Mouse (Mus musculus): ENCODE measurements around the gene Rdh5. TPM values are rescaled to one million over a fixed set of nuclear protein-coding genes. Genes with fewer than 3 reads are reported as not detected.
A peak's percentile ranks its signal among the peaks of the same experiment; 100 is the strongest.

Gene Rdh5
- polyA plus RNA-seq, 1 experiment from 2014 or later = 10.7 TPM

DNA sequence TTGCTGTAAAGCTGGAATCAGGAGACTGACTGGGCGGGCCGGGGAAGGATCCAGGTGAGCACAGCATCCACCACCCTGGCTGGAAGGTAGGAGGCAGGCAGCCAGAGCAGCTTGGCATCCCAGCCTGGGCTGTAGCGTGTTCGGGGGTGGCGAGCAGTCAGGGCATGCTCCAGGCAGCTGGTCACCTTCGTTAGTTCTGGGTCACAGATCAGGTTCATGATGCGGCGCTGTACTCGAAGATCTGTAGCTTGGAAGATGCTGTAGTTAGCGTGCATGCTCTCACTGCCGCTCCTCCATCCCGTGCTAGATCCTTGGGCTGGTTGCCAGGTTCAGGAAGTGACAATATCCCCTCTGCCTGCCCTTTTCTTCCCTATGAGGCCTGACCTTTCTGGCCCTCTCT is 9.0 kb downstream of the Rdh5 start:
- DNase-seq (ENCODE audit: low spot score) (no peak), ATAC-seq (ENCODE audit: insufficient read depth, low FRiP score, low TSS enrichment) (no peak)
- Histone ChIP-seq H3K27ac (ENCODE audit: low read depth, low read length) (no peak overlapping the region), H3K9me3 (ENCODE audit: control insufficient read depth, low read length) (no peaks in the 10 kb centered on the region), H3K9ac (ENCODE audit: low read length) (no peak overlapping the region), H3K27me3 (ENCODE audit: control insufficient read depth, insufficient read depth, low read length) (no peaks in the 10 kb centered on the region), H3K4me3 (ENCODE audit: low read depth, low read length) (no peak overlapping the region), H3K4me2 (ENCODE audit: low read depth) (no peak overlapping the region), H3K36me3 (ENCODE audit: control insufficient read depth, insufficient read depth, low read length) (peaks cover 4% of the 10 kb centered on the region; the same call in 1 of the 2 replicates), H3K4me1 (ENCODE audit: control insufficient read depth, insufficient read depth, low read length) (no peaks in the 10 kb centered on the region)
- WGBS = 93% methylated on average over 12 of the region's 12 CpGs

GRCm38 (mm10) chr10:128913219-128913618 is 9.5 kb downstream of the Rdh5 start:
- ATAC-seq (ENCODE audit: insufficient read depth, low FRiP score, low TSS enrichment) (peak; percentile 40; the same call in 1 of the 2 replicates), DNase-seq (ENCODE audit: low spot score) (peak; percentile 90)
- no peaks in the 10 kb centered on the region for H3K4me1 ChIP-seq (ENCODE audit: control insufficient read depth, insufficient read depth, low read length)
- H3K36me3 ChIP-seq (ENCODE audit: control insufficient read depth, insufficient read depth, low read length) = peaks cover 4% of the 10 kb centered on the region; the same call in 1 of the 2 replicates
- no peak overlapping the region for H3K4me2 ChIP-seq (ENCODE audit: low read depth)
- H3K9ac ChIP-seq (ENCODE audit: low read length) = no peak overlapping the region
- 0 out of 2 replicates have a peak, but pooled peaks cover 1% of the 10 kb centered on the region for H3K27me3 ChIP-seq (ENCODE audit: control insufficient read depth, insufficient read depth, low read length)
- 11% methylated on average over 5 of the region's 5 CpGs for WGBS
- H3K4me3 ChIP-seq (ENCODE audit: low read depth, low read length) = no peak overlapping the region
- no peaks in the 10 kb centered on the region for H3K9me3 ChIP-seq (ENCODE audit: control insufficient read depth, low read length)
- no peak overlapping the region for H3K27ac ChIP-seq (ENCODE audit: low read depth, low read length)

GRCm38 (mm10) chr10:128912791-128913190 is 9.9 kb downstream of the Rdh5 start:
- Histone ChIP-seq H3K4me2 (ENCODE audit: low read depth) (no peak overlapping the region), H3K9ac (ENCODE audit: low read length) (no peak overlapping the region), H3K4me3 (ENCODE audit: low read depth, low read length) (no peak overlapping the region), H3K4me1 (ENCODE audit: control insufficient read depth, insufficient read depth, low read length) (no peaks in the 10 kb centered on the region), H3K27ac (ENCODE audit: low read depth, low read length) (no peak overlapping the region), H3K27me3 (ENCODE audit: control insufficient read depth, insufficient read depth, low read length) (0 out of 2 replicates have a peak, but pooled peaks cover 2% of the 10 kb centered on the region), H3K36me3 (ENCODE audit: control insufficient read depth, insufficient read depth, low read length) (peaks cover 4% of the 10 kb centered on the region; the same call in 1 of the 2 replicates), H3K9me3 (ENCODE audit: control insufficient read depth, low read length) (no peaks in the 10 kb centered on the region)
- no peak for DNase-seq (ENCODE audit: low spot score)
- no peak for ATAC-seq (ENCODE audit: insufficient read depth, low FRiP score, low TSS enrichment)
- WGBS = 90% methylated on average over 4 of the region's 4 CpGs

- Histone ChIP-seq H3K4me2 (ENCODE audit: low read depth) (no peak overlapping the region), H3K27me3 (ENCODE audit: control insufficient read depth, insufficient read depth, low read length) (0 out of 2 replicates have a peak, but pooled peaks cover 2% of the 10 kb centered on the region), H3K4me3 (ENCODE audit: low read depth, low read length) (no peak overlapping the region), H3K27ac (ENCODE audit: low read depth, low read length) (no peak overlapping the region), H3K9ac (ENCODE audit: low read length) (no peak overlapping the region), H3K4me1 (ENCODE audit: control insufficient read depth, insufficient read depth, low read length) (no peaks in the 10 kb centered on the region), H3K9me3 (ENCODE audit: control insufficient read depth, low read length) (no peaks in the 10 kb centered on the region), H3K36me3 (ENCODE audit: control insufficient read depth, insufficient read depth, low read length) (peaks cover 4% of the 10 kb centered on the region; the same call in 1 of the 2 replicates)
- no peak for ATAC-seq (ENCODE audit: insufficient read depth, low FRiP score, low TSS enrichment)
- no peak for DNase-seq (ENCODE audit: low spot score)
- WGBS = 82% methylated on average over 3 of the region's 4 CpGs
Measured at GRCm38 (mm10) chr10:128912268-128912667, 10.4 kb downstream of the Rdh5 start.

DNA sequence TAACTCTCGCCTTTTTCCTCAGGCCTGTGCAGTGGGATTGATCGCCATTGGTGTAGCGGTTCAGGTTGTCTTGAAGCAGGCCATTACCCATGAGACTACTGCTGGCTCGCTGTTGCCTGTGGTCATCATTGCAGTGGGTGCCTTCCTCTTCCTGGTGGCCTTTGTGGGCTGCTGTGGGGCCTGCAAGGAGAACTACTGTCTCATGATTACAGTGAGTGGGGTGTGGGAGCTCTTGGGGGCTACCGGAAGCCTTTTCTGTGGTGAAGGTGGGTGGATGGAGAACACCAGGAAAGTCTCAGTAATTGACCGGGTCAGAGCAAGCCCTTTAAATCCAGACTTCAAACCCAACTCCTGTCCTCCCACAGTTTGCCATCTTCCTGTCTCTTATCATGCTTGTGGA is 11.3 kb downstream of the Rdh5 start:
- Histone ChIP-seq H3K27ac (ENCODE audit: low read depth, low read length) (no peak overlapping the region), H3K4me1 (ENCODE audit: control insufficient read depth, insufficient read depth, low read length) (no peaks in the 10 kb centered on the region), H3K36me3 (ENCODE audit: control insufficient read depth, insufficient read depth, low read length) (no peaks in the 10 kb centered on the region; the same call in 1 of the 2 replicates), H3K9me3 (ENCODE audit: control insufficient read depth, low read length) (no peaks in the 10 kb centered on the region), H3K27me3 (ENCODE audit: control insufficient read depth, insufficient read depth, low read length) (0 out of 2 replicates have a peak, but pooled peaks cover 2% of the 10 kb centered on the region), H3K4me3 (ENCODE audit: low read depth, low read length) (peak overlapping the region; percentile 67; the same call in 1 of the 2 replicates), H3K4me2 (ENCODE audit: low read depth) (no peak overlapping the region), H3K9ac (ENCODE audit: low read length) (no peak overlapping the region)
- ATAC-seq (ENCODE audit: insufficient read depth, low FRiP score, low TSS enrichment) (no peak), DNase-seq (ENCODE audit: low spot score) (no peak)
- WGBS = 91% methylated on average over 6 of the region's 6 CpGs

DNA sequence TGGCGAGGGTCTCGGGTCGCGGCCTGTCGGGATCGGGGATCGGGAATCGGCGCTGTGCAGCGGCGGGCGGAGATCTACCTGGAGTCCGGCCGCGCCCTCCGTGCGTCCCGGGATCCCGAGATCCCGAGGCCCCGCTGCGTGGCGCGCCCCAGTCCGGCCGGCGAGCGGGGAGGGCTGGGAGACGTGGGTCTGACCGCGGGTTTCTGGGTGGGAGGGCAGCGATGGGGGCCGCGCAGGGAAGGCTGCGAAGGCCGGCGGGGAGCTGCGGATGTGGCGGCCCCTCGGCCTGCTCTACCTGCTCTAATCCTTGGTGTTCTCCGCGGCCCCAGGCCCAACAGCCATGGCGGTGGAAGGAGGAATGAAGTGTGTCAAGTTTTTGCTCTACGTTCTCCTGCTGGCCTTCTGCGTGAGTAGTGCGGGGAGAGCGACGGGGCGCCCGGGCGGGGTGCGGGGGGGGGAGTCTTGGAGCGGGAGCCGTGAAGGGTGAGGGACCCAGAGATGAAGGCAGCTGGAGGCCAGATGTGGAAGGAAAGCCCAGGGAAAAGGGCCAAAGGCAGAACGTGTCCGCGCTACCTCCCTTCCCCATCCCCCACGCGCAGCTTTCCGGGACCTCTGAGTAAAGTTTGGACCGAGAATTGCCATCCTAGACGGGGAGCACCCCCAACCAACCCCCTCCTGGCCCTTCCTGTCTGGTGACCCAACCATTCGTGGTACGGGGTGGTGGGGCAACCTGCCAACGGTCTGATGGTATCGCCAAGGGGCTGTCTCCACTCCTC is 12.4 kb downstream of the Rdh5 start:
- peak overlapping the region; percentile 67 for H3K4me3 ChIP-seq (ENCODE audit: low read depth, low read length)
- H3K9me3 ChIP-seq (ENCODE audit: control insufficient read depth, low read length) = no peaks in the 10 kb centered on the region
- H3K9ac ChIP-seq (ENCODE audit: low read length) = peak overlapping the region; percentile 72
- ATAC-seq (ENCODE audit: insufficient read depth, low FRiP score, low TSS enrichment) = peak; percentile 24
- no peaks in the 10 kb centered on the region for H3K4me1 ChIP-seq (ENCODE audit: control insufficient read depth, insufficient read depth, low read length)
- peak; percentile 35 for DNase-seq (ENCODE audit: low spot score)
- peak overlapping the region; percentile 60 for H3K4me2 ChIP-seq (ENCODE audit: low read depth)
- no peaks in the 10 kb centered on the region; the same call in 1 of the 2 replicates for H3K36me3 ChIP-seq (ENCODE audit: control insufficient read depth, insufficient read depth, low read length)
- WGBS = 2% methylated on average over 41 of the region's 66 CpGs
- H3K27ac ChIP-seq (ENCODE audit: low read depth, low read length) = no peak overlapping the region
- H3K27me3 ChIP-seq (ENCODE audit: control insufficient read depth, insufficient read depth, low read length) = 0 out of 2 replicates have a peak, but pooled peaks cover 2% of the 10 kb centered on the region

GRCm38 (mm10) chr10:128909567-128910028 is 13.1 kb downstream of the Rdh5 start:
- Histone ChIP-seq H3K4me1 (ENCODE audit: control insufficient read depth, insufficient read depth, low read length) (no peaks in the 10 kb centered on the region), H3K9ac (ENCODE audit: low read length) (peak overlapping the region; percentile 72), H3K36me3 (ENCODE audit: control insufficient read depth, insufficient read depth, low read length) (no peaks in the 10 kb centered on the region; the same call in 1 of the 2 replicates), H3K9me3 (ENCODE audit: control insufficient read depth, low read length) (no peaks in the 10 kb centered on the region), H3K27me3 (ENCODE audit: control insufficient read depth, insufficient read depth, low read length) (0 out of 2 replicates have a peak, but pooled peaks cover 2% of the 10 kb centered on the region), H3K4me3 (ENCODE audit: low read depth, low read length) (peak overlapping the region; percentile 67), H3K4me2 (ENCODE audit: low read depth) (peak overlapping the region; percentile 60), H3K27ac (ENCODE audit: low read depth, low read length) (no peak overlapping the region)
- DNase-seq (ENCODE audit: low spot score) (peak; percentile 83), ATAC-seq (ENCODE audit: insufficient read depth, low FRiP score, low TSS enrichment) (peak; percentile 77)
- 3% methylated on average over 23 of the region's 41 CpGs for whole genome bisulfite sequencing

GRCm38 (mm10) chr10:128908778-128909448 is 13.8 kb downstream of the Rdh5 start:
- peak overlapping the region; percentile 72 for H3K9ac ChIP-seq (ENCODE audit: low read length)
- H3K27ac ChIP-seq (ENCODE audit: low read depth, low read length) = no peak overlapping the region
- no peak for ATAC-seq (ENCODE audit: insufficient read depth, low FRiP score, low TSS enrichment)

More at GRCm38 (mm10) chr10:128908778-128909448, 13.8 kb downstream of the Rdh5 start:
- peak overlapping the region; percentile 60 for H3K4me2 ChIP-seq (ENCODE audit: low read depth)
- H3K9me3 ChIP-seq (ENCODE audit: control insufficient read depth, low read length) = no peaks in the 10 kb centered on the region
- no peak for DNase-seq (ENCODE audit: low spot score)
- peak overlapping the region; percentile 67 for H3K4me3 ChIP-seq (ENCODE audit: low read depth, low read length)
- H3K27me3 ChIP-seq (ENCODE audit: control insufficient read depth, insufficient read depth, low read length) = 0 out of 2 replicates have a peak, but pooled peaks cover 2% of the 10 kb centered on the region
- WGBS = 60% methylated on average over 13 of the region's 13 CpGs
- no peaks in the 10 kb centered on the region for H3K4me1 ChIP-seq (ENCODE audit: control insufficient read depth, insufficient read depth, low read length)
- no peaks in the 10 kb centered on the region; the same call in 1 of the 2 replicates for H3K36me3 ChIP-seq (ENCODE audit: control insufficient read depth, insufficient read depth, low read length)

All from neural tube, embryonic 11.5 days (tissue).